Mouse (Mus musculus): ENCODE results near the gene Rnaset2a.
A peak's percentile ranks its signal among the peaks of the same experiment; 100 is the strongest.
"Not testable (repeated sequence)": the region's sequence is repeated elsewhere in the genome, so short reads cannot be mapped to it uniquely, and the experiment has no call there.

Gene Rnaset2a

GRCm38 (mm10) chr17:8147439-8148316 lies at the start of gene Rnaset2a, which contains the start of gene Gm49673:
Gene Rnaset2a (minus strand): TSS chr17:8148097.
Gene Gm49673 (minus strand): TSS chr17:8147788.
- DNase-seq (ENCODE audit: low read depth, low spot score), result peak; percentile 25

DNA sequence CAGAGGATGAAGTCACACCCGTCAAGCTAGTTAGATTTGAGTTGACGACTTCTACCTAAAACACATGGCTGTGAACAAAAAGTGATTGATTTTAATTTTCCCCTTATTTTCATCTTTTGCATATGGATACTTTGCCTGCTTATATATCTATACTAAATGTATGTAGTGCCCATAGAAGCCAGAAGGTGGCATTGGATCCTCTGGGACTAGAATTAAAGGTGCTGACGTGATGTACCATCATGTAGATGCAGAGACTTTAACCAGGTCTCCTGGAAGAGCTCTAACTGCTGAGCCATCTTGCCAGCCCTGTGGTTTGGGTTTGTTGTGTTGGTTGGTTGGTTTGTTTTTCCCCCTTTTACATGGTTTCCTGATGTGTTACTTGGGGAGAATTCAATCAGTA lies 49.8 kb upstream of the Rnaset2a start:
- DNase-seq (ENCODE audit: low read depth, low spot score), result peak; percentile 19

DNA sequence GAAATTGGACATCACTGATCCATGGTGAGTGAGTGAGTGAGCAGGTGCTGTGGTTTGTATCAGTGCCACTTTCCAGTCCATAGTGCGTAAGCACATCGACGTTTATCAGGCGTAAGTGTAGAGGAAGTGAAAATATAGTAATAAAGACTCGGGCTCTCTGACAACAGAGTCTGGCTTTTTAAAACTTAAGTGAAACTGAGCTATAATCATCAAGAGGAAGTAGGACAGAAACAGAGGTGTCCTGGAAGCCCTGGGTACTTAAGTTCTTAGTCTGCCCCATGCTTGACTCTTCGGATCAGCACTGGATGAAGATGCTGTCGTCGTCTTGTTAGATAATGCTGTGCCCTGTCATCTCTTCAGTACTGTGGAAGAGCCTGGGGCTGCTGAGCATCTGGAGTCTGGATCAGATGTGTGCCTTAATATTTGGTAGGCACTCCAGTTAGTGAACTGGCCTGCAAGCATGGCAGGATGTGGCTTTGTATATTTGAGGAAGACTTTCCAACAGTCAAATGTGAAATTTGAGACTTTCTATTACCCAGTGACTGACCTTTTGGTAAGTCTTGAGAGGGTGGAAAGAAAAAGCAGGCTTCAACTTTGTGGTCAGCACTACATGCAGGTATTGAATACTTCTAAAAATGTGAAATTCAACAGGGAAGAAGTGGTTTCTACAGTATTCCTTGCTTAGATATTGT lies 47.9 kb upstream of the Rnaset2a start:
- DNase-seq (ENCODE audit: low read depth, low spot score), result no peak

- DNase-seq (ENCODE audit: low read depth, low spot score), result no peak
These were observed 45.8 kb upstream of the Rnaset2a start for GRCm38 (mm10) chr17:8193678-8194077.

- no peak for DNase-seq (ENCODE audit: low read depth, low spot score)
These were observed 36.3 kb upstream of the Rnaset2a start for GRCm38 (mm10) chr17:8184217-8184616.

- DNase-seq (ENCODE audit: low read depth, low spot score), result no peak
These were observed 35.9 kb upstream of the Rnaset2a start for GRCm38 (mm10) chr17:8183815-8184214.

DNA sequence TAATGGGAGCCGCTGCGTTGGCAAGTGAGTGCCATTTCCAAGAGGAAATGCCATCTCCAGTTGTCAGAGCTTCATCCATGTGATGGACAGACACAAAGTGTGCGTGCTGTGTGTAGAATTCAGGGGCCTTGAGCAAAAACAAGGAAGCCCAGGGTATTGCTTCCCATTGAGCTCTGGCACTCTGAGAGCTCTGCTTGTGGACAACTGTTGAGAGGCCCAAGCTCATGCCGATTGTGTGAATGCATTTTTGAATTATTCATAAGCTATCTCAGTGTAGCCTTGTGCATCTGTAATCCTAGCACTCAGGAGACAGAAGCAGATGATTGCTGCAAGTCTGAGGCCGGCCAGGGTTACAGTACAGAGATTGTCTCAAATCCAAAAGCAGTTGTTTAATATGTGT lies 29.2 kb upstream of the Rnaset2a start:
- DNase-seq (ENCODE audit: low read depth, low spot score), result no peak

- DNase-seq (ENCODE audit: low read depth, low spot score), result no peak
These were observed 23.2 kb upstream of the Rnaset2a start for GRCm38 (mm10) chr17:8171081-8171480.

GRCm38 (mm10) chr17:8170331-8170730 lies 22.4 kb upstream of the Rnaset2a start:
- no peak for DNase-seq (ENCODE audit: low read depth, low spot score)

GRCm38 (mm10) chr17:8167436-8167835 lies 19.5 kb upstream of the Rnaset2a start:
- not testable (repeated sequence) for DNase-seq (ENCODE audit: low read depth, low spot score)

DNA sequence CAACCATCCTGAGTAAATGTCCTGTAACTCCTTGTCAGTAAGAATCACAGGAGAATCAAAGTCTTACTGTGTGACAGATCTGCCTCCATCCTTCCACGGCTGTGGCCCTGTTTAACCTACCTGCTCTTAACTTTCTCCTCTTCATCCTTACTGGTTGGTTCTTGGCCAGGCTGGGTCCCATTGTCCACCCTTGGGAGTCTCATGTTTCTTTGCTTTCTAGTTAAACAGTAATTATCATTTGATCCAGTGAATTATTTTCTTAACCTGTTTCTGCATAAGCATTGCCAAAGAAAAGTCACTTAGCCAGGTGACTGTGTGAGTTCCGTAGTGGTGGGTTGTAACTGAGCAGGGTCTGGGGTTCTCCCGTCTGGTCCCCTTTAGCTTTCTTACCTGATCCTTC lies 18.6 kb upstream of the Rnaset2a start:
- not testable (repeated sequence) for DNase-seq (ENCODE audit: low read depth, low spot score)

- not testable (repeated sequence) for DNase-seq (ENCODE audit: low read depth, low spot score)
These were observed 18.1 kb upstream of the Rnaset2a start for GRCm38 (mm10) chr17:8165977-8166376.

- not testable (repeated sequence) for DNase-seq (ENCODE audit: low read depth, low spot score)
These were observed 17.7 kb upstream of the Rnaset2a start for GRCm38 (mm10) chr17:8165608-8165945.

DNA sequence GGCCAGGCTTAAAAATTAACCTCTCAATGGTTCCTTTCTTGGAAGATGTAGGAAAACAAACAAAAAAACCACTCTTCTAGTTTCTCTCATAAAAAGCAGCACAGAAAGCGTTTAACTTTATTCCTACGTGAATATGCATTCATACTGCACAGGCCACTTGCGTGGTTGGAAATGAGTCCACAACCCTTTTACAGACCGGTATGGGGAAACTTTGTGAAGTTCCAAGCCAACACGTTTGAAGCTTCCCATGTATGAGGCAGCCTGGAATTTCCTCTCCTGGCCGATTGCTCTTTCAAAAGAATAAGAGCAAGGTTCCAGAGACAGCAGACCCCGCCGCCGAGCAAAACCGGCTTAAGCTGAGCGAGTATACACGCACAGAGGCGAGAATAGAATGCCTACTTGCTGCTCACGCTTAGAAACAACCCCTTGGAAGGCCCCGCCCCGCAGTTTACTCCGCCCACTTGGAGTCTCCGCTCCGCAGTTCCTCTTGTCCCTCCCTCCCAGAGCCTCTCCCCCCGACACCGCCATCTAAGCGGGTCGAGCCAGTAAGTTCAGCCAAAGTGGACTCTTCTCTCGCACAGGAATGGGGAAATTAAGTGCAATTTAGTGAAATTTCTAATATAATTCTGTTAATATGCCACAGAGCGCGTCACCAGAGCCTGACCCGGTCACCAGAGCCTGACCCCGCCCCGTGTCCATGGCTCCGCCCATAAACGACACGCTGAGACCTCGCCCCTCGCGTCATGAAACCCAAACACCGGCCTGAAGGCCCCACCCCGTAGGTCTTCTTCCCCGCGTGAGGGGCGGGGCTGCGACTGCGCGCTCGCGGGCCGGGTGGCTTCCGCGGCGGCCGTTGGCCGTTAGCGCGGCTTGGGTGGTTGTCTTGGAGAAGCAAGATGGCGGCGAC lies 17.1 kb upstream of the Rnaset2a start, which contains the start of gene Fgfr1op:
Fgfr1op (plus strand) TSS at position 801 of the 907 bp plus-strand sequence.
- DNase-seq (ENCODE audit: low read depth, low spot score), result peak; percentile 28

DNA sequence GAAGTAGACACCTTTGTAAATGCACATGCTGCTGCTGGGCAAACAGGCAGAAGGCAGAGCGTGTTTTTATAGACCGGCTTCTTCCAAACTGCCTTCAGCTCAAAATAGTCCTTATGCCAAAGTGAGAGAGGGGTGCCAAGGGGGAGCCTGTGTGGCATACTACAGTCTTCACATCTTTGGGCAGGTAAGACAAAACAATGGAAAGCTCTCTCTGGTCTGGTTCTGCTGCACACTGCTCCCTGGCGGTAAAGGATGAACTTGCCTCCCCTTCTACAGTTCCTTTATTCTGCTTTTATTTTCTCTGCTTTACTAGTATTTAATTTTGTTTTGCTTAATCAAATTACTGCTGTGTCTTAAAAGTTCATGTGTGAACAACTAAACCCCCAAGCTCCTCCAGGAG lies 13.1 kb upstream of the Rnaset2a start:
- DNase-seq (ENCODE audit: low read depth, low spot score), result peak; percentile 20

DNA sequence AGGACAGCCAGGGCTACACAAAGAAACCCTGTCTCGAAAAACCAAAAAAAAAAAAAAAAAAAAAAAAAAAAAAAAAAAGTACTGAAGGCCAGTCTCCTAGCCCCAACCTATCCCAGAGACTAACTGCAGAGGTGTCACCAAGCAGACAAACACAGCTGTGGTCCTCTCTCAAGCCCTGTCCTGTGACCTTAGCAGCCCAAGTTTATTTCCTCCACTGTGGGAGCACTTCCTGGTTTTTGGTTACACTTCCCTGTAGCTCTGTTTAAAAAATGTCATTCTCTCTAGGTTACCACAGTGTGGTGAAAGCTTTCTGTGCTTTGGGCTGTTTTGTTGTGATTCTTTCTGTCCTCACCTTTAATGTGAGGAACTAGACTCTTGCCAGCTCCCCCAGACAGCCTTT lies 10.7 kb upstream of the Rnaset2a start:
- DNase-seq (ENCODE audit: low read depth, low spot score), result not testable (repeated sequence)

DNA sequence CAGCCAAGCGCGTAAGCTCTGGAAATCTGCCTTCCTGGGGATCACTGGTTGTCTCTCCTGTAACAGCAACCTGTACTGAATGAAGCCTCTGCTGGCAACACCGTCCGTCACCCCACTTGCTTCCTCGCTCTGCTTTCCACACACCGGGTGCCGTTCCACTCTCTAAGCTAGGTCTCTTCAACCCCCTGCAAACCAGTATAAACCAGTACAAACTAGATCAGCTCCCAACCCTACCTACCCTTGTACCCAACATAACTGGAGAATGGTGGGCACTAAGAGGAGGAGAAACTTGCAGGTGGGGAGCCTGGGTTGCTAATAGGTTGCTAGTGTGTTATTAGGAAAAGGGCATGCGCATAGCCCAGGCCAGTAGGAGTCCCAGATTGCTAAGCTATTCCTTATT lies 8.1 kb upstream of the Rnaset2a start:
- DNase-seq (ENCODE audit: low read depth, low spot score), result not testable (repeated sequence)

DNA sequence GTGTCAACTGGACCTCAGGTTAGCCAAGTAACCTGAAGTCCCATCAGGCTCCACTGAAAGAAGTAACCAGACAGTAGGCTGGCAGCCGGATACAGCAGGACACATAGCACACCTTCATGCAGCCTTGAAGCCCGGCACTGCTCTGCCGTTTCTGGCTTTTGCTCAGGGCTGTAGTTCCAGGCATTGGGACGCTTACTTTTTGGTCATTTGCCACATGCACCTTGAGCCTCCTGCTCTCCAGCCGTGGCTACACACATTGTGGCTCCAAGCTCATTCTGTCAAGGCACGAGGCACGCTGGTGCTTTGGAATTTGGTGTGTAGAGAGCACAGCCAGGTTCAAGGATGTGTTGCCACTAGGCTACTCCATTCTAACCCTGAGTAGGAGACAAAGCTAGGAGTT lies 7.1 kb upstream of the Rnaset2a start:
- DNase-seq (ENCODE audit: low read depth, low spot score), result not testable (repeated sequence)

- not testable (repeated sequence) for DNase-seq (ENCODE audit: low read depth, low spot score)
These were observed 966 bp downstream of the Rnaset2a start for GRCm38 (mm10) chr17:8146931-8147330.

DNA sequence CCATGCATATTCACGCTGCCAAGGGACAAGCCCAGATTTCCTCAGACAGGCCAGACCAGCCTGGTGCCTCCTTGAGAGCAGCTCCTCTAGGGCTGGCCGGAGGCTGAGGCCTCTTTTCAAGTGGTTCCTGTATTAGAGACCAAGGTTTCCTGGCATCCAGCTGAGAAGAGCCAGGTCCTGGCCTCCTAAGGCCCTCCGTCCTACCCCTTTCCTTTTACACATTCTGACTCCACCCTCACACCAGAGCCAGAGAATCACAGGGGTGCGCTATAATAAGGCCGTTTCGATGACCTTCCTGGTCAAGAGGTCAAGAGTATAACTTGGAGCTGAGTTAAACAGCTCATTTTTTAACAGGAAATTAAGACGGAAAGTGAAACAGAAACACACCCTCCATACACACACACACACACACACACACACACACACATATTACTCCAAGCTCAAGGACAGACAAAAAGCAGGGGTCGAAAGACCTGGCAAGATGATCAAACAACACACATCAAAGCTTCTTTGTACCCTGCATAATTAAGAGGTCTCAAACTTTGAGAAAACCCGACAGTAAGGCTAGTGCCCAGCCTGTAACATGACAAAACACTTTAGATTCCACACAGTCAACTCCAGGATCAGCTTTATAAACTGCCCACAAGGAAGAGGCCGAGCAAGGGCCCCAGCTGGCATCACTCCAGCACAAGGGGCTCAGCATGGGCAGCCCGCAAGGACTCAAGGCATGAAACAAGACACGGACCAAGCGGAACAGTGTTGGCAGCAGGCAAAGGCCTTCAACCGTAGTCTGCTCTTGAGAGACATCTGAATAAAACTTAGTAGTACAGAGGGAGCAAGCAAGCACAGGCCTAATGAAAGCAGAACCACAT lies 3.9 kb downstream of the Rnaset2a start:
- not testable (repeated sequence) for DNase-seq (ENCODE audit: low read depth, low spot score)

DNA sequence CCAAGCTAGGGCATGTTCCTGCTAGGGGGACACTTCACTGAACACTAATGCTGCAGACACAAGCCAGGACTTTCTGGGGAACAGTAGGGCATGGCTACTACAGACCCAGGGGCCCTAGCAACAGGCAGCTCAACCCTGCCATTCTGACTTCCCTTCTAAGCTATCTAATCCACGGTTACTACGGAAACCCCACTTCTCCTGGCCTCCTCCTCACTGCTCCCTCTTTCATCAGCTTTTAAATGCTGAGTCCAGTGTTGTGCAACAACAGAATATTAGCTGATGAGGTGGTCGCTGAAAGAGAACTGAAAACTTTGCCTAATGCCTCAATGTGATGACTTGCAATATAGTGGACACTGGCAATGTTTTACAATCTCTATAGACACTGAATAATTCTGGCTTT lies 7.7 kb downstream of the Rnaset2a start:
- DNase-seq (ENCODE audit: low read depth, low spot score), result not testable (repeated sequence)
